Mouse (Mus musculus): Measurements from ENCODE around the gene Akap17b.

The Akap17b gene

DNA sequence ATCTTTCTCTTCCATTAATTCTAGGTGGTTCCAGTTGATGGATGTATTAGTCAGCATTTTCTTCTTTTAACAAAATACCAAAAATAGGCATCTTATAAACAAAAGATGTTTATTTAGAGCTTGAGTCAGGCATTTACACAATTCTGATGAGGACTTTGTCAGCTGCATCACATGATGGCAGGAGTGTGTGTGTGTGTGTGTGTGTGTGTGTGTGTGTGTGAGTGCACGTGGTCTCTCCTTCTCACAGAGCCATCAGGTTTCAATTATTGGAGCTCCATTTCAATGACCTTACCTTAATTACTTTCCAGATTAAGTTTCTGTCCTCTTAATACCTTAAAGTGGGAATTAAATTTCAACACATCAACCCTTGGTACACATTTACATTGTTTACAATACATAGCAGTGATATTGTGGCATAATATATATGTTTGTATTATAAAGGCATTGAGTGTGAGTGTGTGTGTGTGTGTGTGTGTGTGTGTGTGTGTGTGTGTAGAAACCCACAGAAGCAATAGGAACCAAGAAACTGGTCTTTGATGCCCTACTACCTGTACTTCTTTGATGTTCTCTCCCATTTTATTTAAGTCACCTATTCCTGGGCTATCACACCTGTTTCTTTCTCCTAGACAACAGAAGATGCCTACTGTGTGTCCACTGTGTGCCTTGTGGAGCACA lies 58.4 kb downstream of the Akap17b start:
- no peak for DNase-seq

DNA sequence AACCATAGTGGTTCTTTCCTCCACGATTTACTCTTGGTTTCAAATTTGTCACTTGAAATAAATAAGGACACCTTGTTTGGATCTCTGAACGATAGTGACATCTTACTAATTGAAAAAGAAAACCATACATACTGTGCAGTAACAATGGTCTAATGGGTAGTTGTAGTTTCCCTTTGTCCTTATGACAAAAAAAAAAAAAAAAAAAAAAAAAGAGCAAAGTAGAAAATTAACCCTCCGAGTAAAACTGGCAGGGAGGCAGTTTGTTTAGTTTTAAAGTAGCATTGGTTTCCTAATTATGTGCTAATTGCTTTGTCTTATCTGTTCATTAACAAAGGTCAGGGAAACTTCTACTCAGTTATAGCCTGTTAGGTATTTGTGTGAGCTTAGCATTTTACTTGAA lies 83.1 kb downstream of the Akap17b start:
- DNase-seq = no peak

DNA sequence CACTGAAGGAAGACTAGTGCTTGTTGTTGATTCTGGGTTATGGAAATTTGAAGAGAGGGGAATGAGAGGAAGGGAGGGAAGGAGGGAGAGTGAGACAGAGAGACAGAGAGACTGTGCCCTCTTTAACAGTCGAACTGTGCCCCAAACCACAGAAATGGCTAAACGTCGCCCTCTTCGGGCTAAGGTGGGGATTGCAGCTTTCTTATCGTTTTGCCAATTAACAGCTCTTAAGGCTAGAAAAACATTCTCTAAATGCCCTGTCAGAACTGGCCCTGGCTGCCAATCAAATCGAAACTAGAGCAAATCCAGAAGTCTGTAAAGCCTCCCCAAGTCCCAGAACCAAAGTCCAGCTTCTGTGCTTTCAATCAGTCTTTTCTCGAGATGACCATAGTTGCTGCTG lies 83.5 kb downstream of the Akap17b start:
- peak; percentile 57 for DNase-seq

DNA sequence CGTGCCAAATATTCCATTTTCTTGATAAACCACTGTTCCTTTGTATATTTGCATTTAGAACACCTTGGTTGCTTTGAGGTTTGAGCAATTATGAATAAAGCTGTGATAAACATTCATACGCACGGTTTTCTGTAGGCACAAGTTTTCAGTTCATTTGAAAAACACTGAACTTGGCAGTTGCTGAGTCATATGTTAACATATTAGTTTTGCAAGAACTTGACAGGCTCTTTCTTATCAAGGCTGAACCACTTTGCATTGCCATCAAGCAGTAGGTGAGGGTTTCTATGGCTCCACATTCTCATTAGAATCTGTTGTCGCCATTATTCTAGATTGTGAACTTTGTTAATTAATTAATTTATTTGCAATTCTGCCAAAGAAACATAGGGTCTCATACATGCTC lies 85.0 kb downstream of the Akap17b start:
- DNase-seq = no peak

Data from right cerebral cortex, postnatal 25 days (tissue).